ENCODE assay signal across 12 mouse cellular contexts in the genomic region with DNA sequence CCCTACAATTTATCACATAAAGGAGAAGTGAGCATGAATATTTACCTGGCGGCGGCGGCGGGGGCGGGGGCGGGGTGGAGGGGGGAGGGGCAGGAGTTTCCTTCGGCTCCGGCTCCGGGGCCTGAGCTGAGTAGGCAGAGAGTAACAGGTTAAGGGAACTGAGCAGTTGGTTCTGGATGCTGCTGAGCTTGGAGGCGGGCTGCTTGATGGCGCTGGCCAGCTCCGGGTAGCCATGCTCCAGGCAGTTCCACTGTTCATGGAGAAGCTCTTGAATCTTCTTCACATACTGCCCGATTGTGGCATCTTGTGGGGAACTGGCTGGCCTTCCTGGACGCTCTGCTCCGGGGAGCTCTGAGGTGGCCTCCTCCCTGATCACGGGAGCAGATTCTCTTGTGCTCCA. TPM values are rescaled to one million over a fixed set of nuclear protein-coding genes. Genes with fewer than 3 reads are reported as not detected.
DNase-seq lines count a peak whose midpoint lies in the region; ATAC-seq lines count a peak whose summit lies in the region.
"Had no signal": no experiment of that assay in that cellular context is flagged by ENCODE, and none has a peak within 500 bp of the region (broad histone marks: within the 10 kb centered on the region; RNA-seq: fewer than 3 reads in every experiment).

No protein-coding gene starts in this region.

- H3K9ac ChIP-seq in kidney, embryonic 16.5 days (replicated peaks; ENCODE audit: low read length) = peak overlapping the region; percentile 14; the same call in 1 of the 2 replicates
- H3K9ac ChIP-seq in hindbrain, embryonic 15.5 days = no peak overlapping the region
- no peak overlapping the region for H3K9ac ChIP-seq in neural tube, embryonic 14.5 days (replicated peaks; ENCODE audit: low read depth, low read length)

- DNase-seq in cerebellum, adult 11-12 months = no peak
- DNase-seq in kidney, adult 9 months = no peak
- no peak for DNase-seq in urinary bladder, postnatal 25 days (ENCODE audit: low spot score)
- no peak for DNase-seq in gastrocnemius, adult 8-10 months (ENCODE audit: low spot score in 2 of 2)
- DNase-seq: thymus, postnatal 4 days had no signal

- WGBS in kidney, embryonic 16.5 days = 19% methylated on average over 16 of the region's 16 CpGs
- 18% methylated on average over 16 of the region's 16 CpGs for WGBS in hindbrain, embryonic 15.5 days
- WGBS in neural tube, embryonic 14.5 days = 17% methylated on average over 16 of the region's 16 CpGs

- no peak overlapping the region for H3K4me3 ChIP-seq in kidney, embryonic 16.5 days (ENCODE audit: low read length)
- H3K4me3 ChIP-seq in hindbrain, embryonic 15.5 days = no peak overlapping the region
- no peak overlapping the region for H3K4me3 ChIP-seq in neural tube, embryonic 14.5 days (ENCODE audit: low read depth, low read length)

- no peaks in the 10 kb centered on the region for H3K9me3 ChIP-seq in kidney, embryonic 16.5 days (ENCODE audit: low read length)
- no peaks in the 10 kb centered on the region for H3K9me3 ChIP-seq in hindbrain, embryonic 15.5 days
- no peaks in the 10 kb centered on the region for H3K9me3 ChIP-seq in neural tube, embryonic 14.5 days (ENCODE audit: control insufficient read depth, low read length)

- 0 out of 2 replicates have a peak overlapping the region, but pooled peaks have one; percentile 16 for H3K4me2 ChIP-seq in kidney, embryonic 16.5 days (replicated peaks; ENCODE audit: low read depth, low read length)
- peak overlapping the region; percentile 42 for H3K4me2 ChIP-seq in hindbrain, embryonic 15.5 days
- no peak overlapping the region for H3K4me2 ChIP-seq in neural tube, embryonic 14.5 days (ENCODE audit: low read depth, low read length)

- H3K4me1 ChIP-seq in kidney, embryonic 16.5 days (ENCODE audit: insufficient read depth, low read length) = peaks cover 4% of the 10 kb centered on the region; the same call in 1 of the 2 replicates
- peaks cover 6% of the 10 kb centered on the region for H3K4me1 ChIP-seq in hindbrain, embryonic 15.5 days (replicated peaks)
- no peaks in the 10 kb centered on the region for H3K4me1 ChIP-seq in neural tube, embryonic 14.5 days (ENCODE audit: control insufficient read depth, insufficient read depth, low read length)

- H3K36me3 ChIP-seq in kidney, embryonic 16.5 days (ENCODE audit: insufficient read depth, low read length) = no peaks in the 10 kb centered on the region; the same call in 1 of the 2 replicates
- H3K36me3 ChIP-seq in hindbrain, embryonic 15.5 days = no peaks in the 10 kb centered on the region
- no peaks in the 10 kb centered on the region for H3K36me3 ChIP-seq in neural tube, embryonic 14.5 days (ENCODE audit: control insufficient read depth, insufficient read depth, low read length)

- ATAC-seq in cerebellum, adult (ENCODE audit: insufficient number of reproducible peaks, low FRiP score, low TSS enrichment) = peak; percentile 59; the same call in 1 of the 2 replicates
- peak; percentile 39; the same call in 1 of the 2 replicates for ATAC-seq in kidney, embryonic 16.5 days (ENCODE audit: low FRiP score, low TSS enrichment)
- no peak for ATAC-seq in hindbrain, embryonic 15.5 days (ENCODE audit: low FRiP score, low read depth)
- 0 out of 2 replicates have a peak, but pooled peaks have one; percentile 33 for ATAC-seq in neural tube, embryonic 14.5 days (ENCODE audit: low read depth)

- no peak overlapping the region for H3K27ac ChIP-seq in kidney, embryonic 16.5 days (ENCODE audit: low read length)
- no peak overlapping the region for H3K27ac ChIP-seq in hindbrain, embryonic 15.5 days (replicated peaks)
- no peak overlapping the region for H3K27ac ChIP-seq in neural tube, embryonic 14.5 days (ENCODE audit: low read depth, low read length)

- no peaks in the 10 kb centered on the region for H3K27me3 ChIP-seq in kidney, embryonic 16.5 days (ENCODE audit: insufficient read depth, low read length)
- H3K27me3 ChIP-seq in hindbrain, embryonic 15.5 days = 0 out of 2 replicates have a peak, but pooled peaks cover 3% of the 10 kb centered on the region
- H3K27me3 ChIP-seq in neural tube, embryonic 14.5 days (ENCODE audit: control insufficient read depth, insufficient read depth, low read length) = no peaks in the 10 kb centered on the region

RNA-seq across cellular contexts. Expression of a gene that starts 39.1 kb away (rescaled TPM):
- 2.4 and 2.6 TPM in 2 replicates for polyA plus RNA-seq in kidney, embryonic 16.5 days (2015; fragmentation: Nextera tagmentation; extraction: Ambion mirVana)
- polyA plus RNA-seq in hindbrain, embryonic 15.5 days (2015; fragmentation: Nextera tagmentation; extraction: Ambion mirVana) = 0.64 and 0.69 TPM in 2 replicates
- polyA plus RNA-seq in neural tube, embryonic 14.5 days (2014; fragmentation: Nextera tagmentation; extraction: Ambion mirVana) = 0.92 and 1.2 TPM in 2 replicates
- total RNA-seq in gastrocnemius, adult 8-10 months (2022) = 1 to 10 TPM in 2 of 4 experiments, under 1 TPM in 2; 0.43 to 1.4 (median 0.86) TPM

RNA-seq across cellular contexts. Expression of a gene that starts 45.4 kb away (rescaled TPM):
- not detected in 2 replicates for polyA plus RNA-seq in kidney, embryonic 16.5 days (2015; fragmentation: Nextera tagmentation; extraction: Ambion mirVana)
- not detected in 2 replicates for polyA plus RNA-seq in hindbrain, embryonic 15.5 days (2015; fragmentation: Nextera tagmentation; extraction: Ambion mirVana)
- not detected in 2 replicates for polyA plus RNA-seq in neural tube, embryonic 14.5 days (2014; fragmentation: Nextera tagmentation; extraction: Ambion mirVana)
- not detected for total RNA-seq in gastrocnemius, adult 8-10 months (2022)
- total RNA-seq: layer of hippocampus, adult 18-20 months had no signal
- polyA plus RNA-seq: liver, embryonic 16.5 days had no signal

RNA-seq across cellular contexts. Expression of a gene that starts 51.7 kb away (rescaled TPM):
- 0.45 and 0.50 TPM in 2 replicates for polyA plus RNA-seq in kidney, embryonic 16.5 days (2015; fragmentation: Nextera tagmentation; extraction: Ambion mirVana)
- polyA plus RNA-seq in hindbrain, embryonic 15.5 days (2015; fragmentation: Nextera tagmentation; extraction: Ambion mirVana) = 0.08 TPM in 1 of 2 replicates, not detected in the other
- not detected in 2 replicates for polyA plus RNA-seq in neural tube, embryonic 14.5 days (2014; fragmentation: Nextera tagmentation; extraction: Ambion mirVana)
- total RNA-seq in gastrocnemius, adult 8-10 months (2022) = not detected
- total RNA-seq: layer of hippocampus, adult 18-20 months had no signal
- polyA plus RNA-seq: gonadal fat pad, adult 2 months; liver, embryonic 16.5 days had no signal
